In the genomic region with DNA sequence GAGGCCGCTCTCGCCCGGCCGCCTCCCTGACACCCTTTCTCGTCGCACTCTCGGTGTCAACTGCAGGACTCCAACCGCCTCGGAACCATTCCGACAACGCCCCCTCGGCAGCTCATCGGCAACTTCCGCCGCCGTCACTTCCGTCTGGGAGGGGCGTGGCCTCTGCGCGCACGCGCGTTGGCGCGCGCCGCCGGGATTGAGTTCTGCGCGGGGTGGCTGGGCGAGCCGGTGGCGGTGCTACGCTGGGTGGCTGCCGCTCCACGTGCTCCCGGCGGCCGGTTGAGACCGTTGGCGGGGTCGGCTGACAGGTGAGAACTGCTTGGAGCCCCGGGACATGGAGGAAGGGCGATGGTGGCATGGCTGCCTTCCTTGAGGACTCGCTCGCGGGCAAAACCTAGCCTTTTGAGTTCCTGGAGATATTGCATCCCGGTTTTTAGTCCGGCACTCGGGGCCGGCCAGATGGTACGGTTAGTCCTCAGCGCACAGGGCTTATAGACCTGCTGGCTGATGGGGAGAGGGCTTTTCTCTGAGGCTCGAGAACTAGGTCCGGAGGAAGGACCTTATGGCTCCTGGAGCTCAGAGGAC, we compare ENCODE assay signal across 8 mouse cellular contexts. TPM values are rescaled to one million over a fixed set of nuclear protein-coding genes. Genes with fewer than 3 reads are reported as not detected.
DNase-seq lines count a peak whose midpoint lies in the region; ATAC-seq and TF ChIP-seq lines count a peak whose summit lies in the region.

A gene (minus strand): TSS at position 130 of the 585 bp plus-strand sequence.
A gene (plus strand): TSS at position 143 of the 585 bp plus-strand sequence.

- H3K9ac ChIP-seq in lung, postnatal 0 days (replicated peaks; ENCODE audit: low read depth) = peak within 1 kb of the TSS; percentile 72

- no peaks in the 10 kb centered on the region for H3K27me3 ChIP-seq in hindbrain, embryonic 10.5 days (ENCODE audit: insufficient read depth, poor library complexity, severe bottlenecking)
- H3K27me3 ChIP-seq in lung, postnatal 0 days (replicated peaks; ENCODE audit: insufficient read depth, low read length) = no peaks in the 10 kb centered on the region

- peaks cover 49% of the 10 kb centered on the region for H3K36me3 ChIP-seq in hindbrain, embryonic 10.5 days
- peaks cover 6% of the 10 kb centered on the region; the same call in 1 of the 2 replicates for H3K36me3 ChIP-seq in lung, postnatal 0 days (ENCODE audit: insufficient read depth, low read length)

- H3K4me1 ChIP-seq in hindbrain, embryonic 10.5 days (replicated peaks) = peaks cover 27% of the 10 kb centered on the region
- H3K4me1 ChIP-seq in lung, postnatal 0 days (ENCODE audit: insufficient read depth, low read depth, low read length) = peaks cover 9% of the 10 kb centered on the region; the same call in 1 of the 2 replicates

- TF ChIP-seq EP300 in lung, postnatal 0 days (IDR thresholded peaks at IDR 0.05) = no peak

- ATAC-seq in lung, postnatal 0 days = peak; percentile 96

- H3K4me2 ChIP-seq in lung, postnatal 0 days (replicated peaks; ENCODE audit: low read depth, low read length) = peak within 1 kb of the TSS; percentile 91

- TF ChIP-seq CTCF in lung, postnatal 0 days (IDR thresholded peaks at IDR 0.05) = no peak

- H3K4me3 ChIP-seq in hindbrain, embryonic 10.5 days = peak within 1 kb of the TSS; percentile 95
- peak within 1 kb of the TSS; percentile 86 for H3K4me3 ChIP-seq in lung, postnatal 0 days (ENCODE audit: low read depth, low read length)

- H3K9me3 ChIP-seq in hindbrain, embryonic 10.5 days = no peaks in the 10 kb centered on the region
- H3K9me3 ChIP-seq in lung, postnatal 0 days (ENCODE audit: low read length) = no peaks in the 10 kb centered on the region

- DNase-seq in MEL-GATA-1-ER (ENCODE audit: extremely low read depth, low read depth) = peak; percentile 77
- DNase-seq in cerebellum, adult 8-10 months = peak; percentile 95
- DNase-seq in forelimb bud, embryonic 11.5 days (ENCODE audit: low read depth, low spot score) = peak; percentile 91
- peak; percentile 95 for DNase-seq in hindbrain, embryonic 10.5 days (ENCODE audit: low spot score)
- peak; percentile 91 for DNase-seq in layer of hippocampus, adult 9-11 months
- peak; percentile 93 for DNase-seq in lung, postnatal 0 days (ENCODE audit: low spot score)
- DNase-seq in ovary, postnatal 14 days (ENCODE audit: low spot score) = peak; percentile 95
- peak; percentile 96 for DNase-seq in thymus, postnatal 14 days

- WGBS in hindbrain, embryonic 10.5 days = under 1% methylated on average over 55 of the region's 55 CpGs
- WGBS in lung, postnatal 0 days = under 1% methylated on average over 42 of the region's 55 CpGs

- H3K27ac ChIP-seq in hindbrain, embryonic 10.5 days = peak within 1 kb of the TSS; percentile 91
- H3K27ac ChIP-seq in lung, postnatal 0 days (ENCODE audit: low read length) = peak within 1 kb of the TSS; percentile 81

RNA-seq across cellular contexts. Expression of the first gene that starts in this region (rescaled TPM):
- polyA plus RNA-seq in hindbrain, embryonic 10.5 days (2016; fragmentation: Nextera tagmentation; extraction: Ambion mirVana) = 16.4 and 19.4 TPM in 2 replicates
- 6.7 and 7.4 TPM in 2 replicates for polyA plus RNA-seq in lung, postnatal 0 days (2015; fragmentation: Nextera tagmentation; extraction: Ambion mirVana)

RNA-seq across cellular contexts. Expression of the second gene that starts in this region (rescaled TPM):
- polyA plus RNA-seq in hindbrain, embryonic 10.5 days (2016; fragmentation: Nextera tagmentation; extraction: Ambion mirVana) = 101 and 148 TPM in 2 replicates
- 36.4 and 40.4 TPM in 2 replicates for polyA plus RNA-seq in lung, postnatal 0 days (2015; fragmentation: Nextera tagmentation; extraction: Ambion mirVana)

Comparison
In these comparisons a context has a peak if more than half of its experiments do, and no peak if none do; other contexts are left out.
1. Peak in every context shown above with its lines: DNase-seq, ATAC-seq, H3K4me3 ChIP-seq and H3K27ac ChIP-seq.